Mouse (Mus musculus) hindbrain, embryonic 12.5 days (tissue): ENCODE measurements around the gene Zfp326. TPM values are rescaled to one million over a fixed set of nuclear protein-coding genes. Genes with fewer than 3 reads are reported as not detected.

Source experiments
- ATAC-seq: fragments of 200-750 bp; cut with Nextera tagmentation; 2 replicates; pipeline ENCODE4 v1.8.0; 2017; ENCODE audit warnings: moderate TSS enrichment; ENCODE audit not compliant: low FRiP score
- H3K27ac ChIP-seq: fragments of 300-500 bp; sonication (generic); 2 replicates; pipeline ENCODE4 v1.5.1; 2016; ENCODE audit warnings: mild to moderate bottlenecking
- H3K27me3 ChIP-seq: fragments of 300-500 bp; sonication (generic); 2 replicates; pipeline ENCODE4 v1.6.1; 2016; ENCODE audit warnings: mild to moderate bottlenecking
- H3K36me3 ChIP-seq: fragments of 300-500 bp; sonication (generic); 2 replicates; pipeline ENCODE4 v1.6.1; 2016; ENCODE audit warnings: mild to moderate bottlenecking
- H3K4me1 ChIP-seq: fragments of 300-500 bp; sonication (generic); 2 replicates; pipeline ENCODE4 v1.6.1; 2016
- H3K4me2 ChIP-seq: fragments of 300-500 bp; sonication (generic); replicated peaks from 2 replicates; pipeline ENCODE4 v1.6.1; 2016; ENCODE audit warnings: mild to moderate bottlenecking
- H3K4me3 ChIP-seq: fragments of 300-500 bp; sonication (generic); 2 replicates; pipeline ENCODE4 v1.5.1; 2016; ENCODE audit warnings: mild to moderate bottlenecking
- H3K9ac ChIP-seq: fragments of 300-500 bp; sonication (generic); 2 replicates; pipeline ENCODE4 v1.6.1; 2016; ENCODE audit warnings: mild to moderate bottlenecking, moderate library complexity
- H3K9me3 ChIP-seq: fragments of 300-500 bp; sonication (generic); replicated peaks from 2 replicates; pipeline ENCODE4 v1.6.1; 2016; ENCODE audit warnings: mild to moderate bottlenecking
- WGBS: fragments of 180-500 bp; shearing (Covaris S2); methylation state at CpG from one replicate; pipeline ENCODE4 v1.1.7; 2016; 5-methylcytosine and 5-hydroxymethylcytosine counted together
- polyA plus RNA-seq: library from polyadenylated mRNA; unstranded; fragments of >200 nt; fragmentation: Nextera tagmentation; extraction: Ambion mirVana; gene quantifications from 2 replicates; pipeline ENCODE4 v1.2.1, GENCODE M21; 2016

Zfp326 gene
- polyA plus RNA-seq, 1 experiment from 2014 or later = 64.7 TPM

- no peaks in the 10 kb centered on the region for H3K36me3 ChIP-seq
- no peak overlapping the region for H3K27ac ChIP-seq
- ATAC-seq = no peak
- H3K9me3 ChIP-seq = no peaks in the 10 kb centered on the region
- no peak overlapping the region for H3K9ac ChIP-seq
- no peak overlapping the region for H3K4me3 ChIP-seq
- H3K27me3 ChIP-seq = no peaks in the 10 kb centered on the region
- WGBS = 77% methylated on average over 3 of the region's 3 CpGs
- peaks cover 3% of the 10 kb centered on the region; the same call in 1 of the 2 replicates for H3K4me1 ChIP-seq
- H3K4me2 ChIP-seq = no peak overlapping the region
Observed at GRCm38 (mm10) chr5:105871140-105871539, 5.2 kb upstream of the Zfp326 start.

GRCm38 (mm10) chr5:105872176-105872575 is 4.2 kb upstream of the Zfp326 start:
- no peak for ATAC-seq
- no peak overlapping the region for H3K27ac ChIP-seq
- no peaks in the 10 kb centered on the region for H3K9me3 ChIP-seq
- no peak overlapping the region for H3K9ac ChIP-seq
- H3K36me3 ChIP-seq = no peaks in the 10 kb centered on the region
- H3K27me3 ChIP-seq = no peaks in the 10 kb centered on the region
- H3K4me2 ChIP-seq = no peak overlapping the region
- H3K4me3 ChIP-seq = no peak overlapping the region
- WGBS = 82% methylated on average over 8 of the region's 8 CpGs
- H3K4me1 ChIP-seq = peaks cover 3% of the 10 kb centered on the region; the same call in 1 of the 2 replicates

GRCm38 (mm10) chr5:105872916-105873315 is 3.4 kb upstream of the Zfp326 start:
- Histone ChIP-seq H3K36me3 (no peaks in the 10 kb centered on the region), H3K4me3 (no peak overlapping the region), H3K27ac (no peak overlapping the region), H3K4me2 (no peak overlapping the region), H3K4me1 (peaks cover 6% of the 10 kb centered on the region), H3K27me3 (no peaks in the 10 kb centered on the region), H3K9ac (no peak overlapping the region), H3K9me3 (no peaks in the 10 kb centered on the region)
- WGBS = 81% methylated on average over 7 of the region's 7 CpGs
- ATAC-seq = no peak

GRCm38 (mm10) chr5:105873774-105874173 is 2.6 kb upstream of the Zfp326 start:
- peaks cover 12% of the 10 kb centered on the region for H3K4me1 ChIP-seq
- no peaks in the 10 kb centered on the region for H3K9me3 ChIP-seq
- H3K27me3 ChIP-seq = no peaks in the 10 kb centered on the region
- WGBS = 78% methylated on average over 3 of the region's 3 CpGs
- no peaks in the 10 kb centered on the region for H3K36me3 ChIP-seq
- no peak overlapping the region for H3K4me2 ChIP-seq
- no peak overlapping the region for H3K9ac ChIP-seq
- no peak overlapping the region for H3K4me3 ChIP-seq
- no peak overlapping the region for H3K27ac ChIP-seq
- ATAC-seq = no peak

- Histone ChIP-seq H3K27me3 (no peaks in the 10 kb centered on the region), H3K4me2 (no peak overlapping the region), H3K9ac (no peak overlapping the region), H3K4me3 (no peak overlapping the region), H3K9me3 (no peaks in the 10 kb centered on the region), H3K4me1 (peaks cover 18% of the 10 kb centered on the region), H3K36me3 (0 out of 2 replicates have a peak, but pooled peaks cover under 1% of the 10 kb centered on the region), H3K27ac (no peak overlapping the region)
- 94% methylated on average over 11 of the region's 11 CpGs for WGBS
- no peak for ATAC-seq
Observed at GRCm38 (mm10) chr5:105874476-105874875, 1.9 kb upstream of the Zfp326 start.

- Histone ChIP-seq H3K9me3 (no peaks in the 10 kb centered on the region), H3K27ac (peak overlapping the region; percentile 89), H3K27me3 (no peaks in the 10 kb centered on the region), H3K4me1 (peaks cover 28% of the 10 kb centered on the region), H3K36me3 (peaks cover 3% of the 10 kb centered on the region; the same call in 1 of the 2 replicates), H3K4me2 (peak overlapping the region; percentile 85), H3K9ac (peak overlapping the region; percentile 100), H3K4me3 (peak overlapping the region; percentile 98)
- ATAC-seq = peak; percentile 2; the same call in 1 of the 2 replicates
- under 1% methylated on average over 46 of the region's 46 CpGs for WGBS
Observed at GRCm38 (mm10) chr5:105876925-105877774, 785 bp downstream of the Zfp326 start.

- no peak overlapping the region for H3K4me2 ChIP-seq
- no peaks in the 10 kb centered on the region; the same call in 1 of the 2 replicates for H3K4me1 ChIP-seq
- ATAC-seq = no peak
- peaks cover 24% of the 10 kb centered on the region for H3K36me3 ChIP-seq
- H3K27ac ChIP-seq = no peak overlapping the region
- no peaks in the 10 kb centered on the region for H3K9me3 ChIP-seq
- H3K27me3 ChIP-seq = no peaks in the 10 kb centered on the region
- 95% methylated on average over 4 of the region's 4 CpGs for WGBS
- no peak overlapping the region for H3K4me3 ChIP-seq
- no peak overlapping the region for H3K9ac ChIP-seq
Observed at GRCm38 (mm10) chr5:105887317-105887716, 11.0 kb downstream of the Zfp326 start.

- no peak overlapping the region for H3K4me3 ChIP-seq
- H3K27ac ChIP-seq = no peak overlapping the region
- ATAC-seq = no peak
- 94% methylated on average over 4 of the region's 4 CpGs for WGBS
- H3K4me2 ChIP-seq = no peak overlapping the region
- H3K4me1 ChIP-seq = no peaks in the 10 kb centered on the region
- H3K27me3 ChIP-seq = no peaks in the 10 kb centered on the region
- H3K36me3 ChIP-seq = peaks cover 48% of the 10 kb centered on the region
- H3K9me3 ChIP-seq = no peaks in the 10 kb centered on the region
- H3K9ac ChIP-seq = no peak overlapping the region
Observed at GRCm38 (mm10) chr5:105898161-105898560, 21.8 kb downstream of the Zfp326 start.

GRCm38 (mm10) chr5:105909209-105909608 is 32.8 kb downstream of the Zfp326 start:
- H3K4me3 ChIP-seq = no peak overlapping the region
- H3K27ac ChIP-seq = no peak overlapping the region
- no peak overlapping the region for H3K4me2 ChIP-seq
- no peaks in the 10 kb centered on the region for H3K27me3 ChIP-seq
- no peaks in the 10 kb centered on the region for H3K9me3 ChIP-seq
- 87% methylated on average over 5 of the region's 5 CpGs for WGBS
- no peak for ATAC-seq
- peaks cover 55% of the 10 kb centered on the region for H3K36me3 ChIP-seq
- H3K9ac ChIP-seq = no peak overlapping the region
- no peaks in the 10 kb centered on the region for H3K4me1 ChIP-seq

GRCm38 (mm10) chr5:105909671-105910070 is 33.3 kb downstream of the Zfp326 start:
- Histone ChIP-seq H3K4me2 (no peak overlapping the region), H3K27me3 (no peaks in the 10 kb centered on the region), H3K9ac (no peak overlapping the region), H3K27ac (no peak overlapping the region), H3K4me1 (no peaks in the 10 kb centered on the region), H3K4me3 (no peak overlapping the region), H3K9me3 (no peaks in the 10 kb centered on the region), H3K36me3 (peaks cover 58% of the 10 kb centered on the region)
- no peak for ATAC-seq
- WGBS = 88% methylated on average over 3 of the region's 3 CpGs

- ATAC-seq = no peak
- no peak overlapping the region for H3K4me2 ChIP-seq
Observed at GRCm38 (mm10) chr5:105911498-105911897, 35.1 kb downstream of the Zfp326 start.

GRCm38 (mm10) chr5:105917398-105917797 is 41.0 kb downstream of the Zfp326 start:
- H3K36me3 ChIP-seq = peaks cover 55% of the 10 kb centered on the region
- no peak overlapping the region for H3K4me2 ChIP-seq
- H3K4me3 ChIP-seq = no peak overlapping the region
- H3K9me3 ChIP-seq = no peaks in the 10 kb centered on the region
- H3K9ac ChIP-seq = no peak overlapping the region
- WGBS = 97% methylated on average over 3 of the region's 3 CpGs
- no peaks in the 10 kb centered on the region for H3K27me3 ChIP-seq
- peaks cover 4% of the 10 kb centered on the region; the same call in 1 of the 2 replicates for H3K4me1 ChIP-seq
- ATAC-seq = no peak
- no peak overlapping the region for H3K27ac ChIP-seq

More at GRCm38 (mm10) chr5:105911498-105911897, 35.1 kb downstream of the Zfp326 start:
- no peak overlapping the region for H3K27ac ChIP-seq
- 90% methylated on average over 5 of the region's 5 CpGs for WGBS
- H3K9me3 ChIP-seq = no peaks in the 10 kb centered on the region
- no peak overlapping the region for H3K4me3 ChIP-seq
- H3K4me1 ChIP-seq = no peaks in the 10 kb centered on the region
- peaks cover 68% of the 10 kb centered on the region for H3K36me3 ChIP-seq
- H3K27me3 ChIP-seq = no peaks in the 10 kb centered on the region
- H3K9ac ChIP-seq = no peak overlapping the region

GRCm38 (mm10) chr5:105918289-105918688 is 41.9 kb downstream of the Zfp326 start:
- WGBS = 87% methylated on average over 6 of the region's 6 CpGs
- H3K27me3 ChIP-seq = no peaks in the 10 kb centered on the region
- peaks cover 9% of the 10 kb centered on the region for H3K4me1 ChIP-seq
- no peak overlapping the region for H3K4me3 ChIP-seq
- no peak overlapping the region for H3K9ac ChIP-seq
- no peaks in the 10 kb centered on the region for H3K9me3 ChIP-seq
- no peak for ATAC-seq
- H3K27ac ChIP-seq = no peak overlapping the region
- no peak overlapping the region for H3K4me2 ChIP-seq
- peaks cover 46% of the 10 kb centered on the region for H3K36me3 ChIP-seq
